Mouse (Mus musculus) hindbrain, embryonic 11.5 days (tissue): ENCODE data around the gene Usp37. TPM values are rescaled to one million over a fixed set of nuclear protein-coding genes. Genes with fewer than 3 reads are reported as not detected.
A peak's percentile ranks its signal among the peaks of the same experiment; 100 is the strongest.
"Not testable (repeated sequence)": the region's sequence is repeated elsewhere in the genome, so short reads cannot be mapped to it uniquely, and the experiment has no call there.

Experiments
- ATAC-seq: fragments of 200-750 bp; cut with Nextera tagmentation; 2 replicates; pipeline ENCODE4 v1.8.0; 2017; ENCODE audit warnings: mild to moderate bottlenecking, moderate TSS enrichment, moderate library complexity; ENCODE audit not compliant: low FRiP score
- DNase-seq: peaks from one replicate; pipeline ENCODE4 v3.0.0-alpha.2; 2015; ENCODE audit warnings: low spot score
- H3K27ac ChIP-seq: fragments of 300-500 bp; sonication (generic); 2 replicates; pipeline ENCODE4 v1.5.1; 2014; ENCODE audit warnings: mild to moderate bottlenecking, low read depth, low read length
- H3K27me3 ChIP-seq: fragments of 300-500 bp; sonication (generic); 2 replicates; pipeline ENCODE4 v1.6.1; 2014; ENCODE audit warnings: mild to moderate bottlenecking, low read length, moderate library complexity, mixed read lengths; ENCODE audit not compliant: control insufficient read depth, insufficient read depth
- H3K36me3 ChIP-seq: fragments of 300-500 bp; sonication (generic); 2 replicates; pipeline ENCODE4 v1.6.1; 2014; ENCODE audit warnings: mild to moderate bottlenecking, low read length, moderate library complexity, mixed read lengths; ENCODE audit not compliant: control insufficient read depth, insufficient read depth
- H3K4me1 ChIP-seq: fragments of 300-500 bp; sonication (generic); replicated peaks from 2 replicates; pipeline ENCODE4 v1.6.1; 2014; ENCODE audit warnings: low read length, mixed read lengths; ENCODE audit not compliant: control insufficient read depth, insufficient read depth
- H3K4me2 ChIP-seq: fragments of 300-500 bp; sonication (generic); replicated peaks from 2 replicates; pipeline ENCODE4 v1.6.1; 2014; ENCODE audit warnings: mild to moderate bottlenecking, low read depth, low read length
- H3K4me3 ChIP-seq: fragments of 300-500 bp; sonication (generic); 2 replicates; pipeline ENCODE4 v1.5.1; 2014; ENCODE audit warnings: low read depth, low read length
- H3K9ac ChIP-seq: fragments of 300-500 bp; sonication (generic); 2 replicates; pipeline ENCODE4 v1.6.1; 2014; ENCODE audit warnings: low read depth, low read length
- H3K9me3 ChIP-seq: fragments of 300-500 bp; sonication (generic); 2 replicates; pipeline ENCODE4 v1.6.1; 2016; ENCODE audit warnings: low read length; ENCODE audit not compliant: control insufficient read depth
- WGBS: fragments of 180-500 bp; shearing (Covaris S2); extraction: QIAGEN DNeasy Blood & Tissue Kit; methylation state at CpG from one replicate; pipeline ENCODE4 v1.1.7; 2014; 5-methylcytosine and 5-hydroxymethylcytosine counted together
- polyA plus RNA-seq: library from polyadenylated mRNA; unstranded; fragments of >200 nt; fragmentation: Nextera tagmentation; extraction: Ambion mirVana; gene quantifications from 2 replicates; pipeline ENCODE4 v1.2.1, GENCODE M21; 2014

The Usp37 gene
- polyA plus RNA-seq, 1 experiment from 2014 or later, result 45.8 TPM

- peak; percentile 27 for DNase-seq
- no peak within 1 kb of the TSS for H3K9ac ChIP-seq
- no peak within 1 kb of the TSS for H3K27ac ChIP-seq
- no peak for ATAC-seq
- H3K4me2 ChIP-seq, result no peak within 1 kb of the TSS
- H3K4me1 ChIP-seq, result peaks cover 2% of the 10 kb centered on the region; the same call in 1 of the 2 replicates
- no peak within 1 kb of the TSS for H3K4me3 ChIP-seq
- no peaks in the 10 kb centered on the region for H3K9me3 ChIP-seq
- H3K27me3 ChIP-seq, result no peaks in the 10 kb centered on the region
- no peaks in the 10 kb centered on the region for H3K36me3 ChIP-seq
- WGBS, result 10% methylated on average over 6 of the region's 6 CpGs
Observed at GRCm38 (mm10) chr1:74542451-74542961, 1.6 kb downstream of the Usp37 start, which contains the start of gene Plcd4. TSS of gene Plcd4 (plus strand) at chr1:74542888.

DNA sequence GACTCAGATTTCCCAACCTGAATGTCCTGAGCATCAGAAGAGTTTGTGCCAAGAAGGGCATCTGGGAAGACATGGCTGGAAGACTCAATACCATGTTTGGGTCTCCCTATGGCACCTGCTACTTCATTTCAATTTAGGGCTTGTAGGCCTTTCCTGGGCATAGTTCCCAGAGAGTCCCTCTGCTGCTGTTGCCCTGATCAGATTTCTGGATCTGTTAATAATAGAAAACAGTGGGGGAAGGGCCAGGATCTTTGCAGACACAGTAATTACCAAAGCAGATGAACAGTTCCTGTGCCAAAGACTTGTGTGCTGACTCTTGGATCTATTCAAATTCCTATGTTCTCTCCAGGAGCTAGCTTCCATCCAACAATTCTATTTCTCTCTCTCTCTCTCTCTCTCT, 5.4 kb downstream of the Usp37 start:
- no peak overlapping the region for H3K4me2 ChIP-seq
- no peaks in the 10 kb centered on the region for H3K27me3 ChIP-seq
- no peak overlapping the region for H3K27ac ChIP-seq
- no peaks in the 10 kb centered on the region for H3K9me3 ChIP-seq
- H3K9ac ChIP-seq, result no peak overlapping the region
- no peak for DNase-seq
- ATAC-seq, result no peak
- H3K4me1 ChIP-seq, result peaks cover 2% of the 10 kb centered on the region; the same call in 1 of the 2 replicates
- no peak overlapping the region for H3K4me3 ChIP-seq
- no peaks in the 10 kb centered on the region for H3K36me3 ChIP-seq

- Histone ChIP-seq H3K27ac (no peak overlapping the region), H3K4me2 (no peak overlapping the region), H3K4me1 (no peaks in the 10 kb centered on the region), H3K9ac (no peak overlapping the region), H3K27me3 (no peaks in the 10 kb centered on the region), H3K9me3 (no peaks in the 10 kb centered on the region), H3K4me3 (no peak overlapping the region), H3K36me3 (peaks cover 20% of the 10 kb centered on the region)
- WGBS, result 92% methylated on average over 7 of the region's 7 CpGs
- DNase-seq (no peak), ATAC-seq (no peak)
Observed at GRCm38 (mm10) chr1:74528589-74528988, 15.5 kb downstream of the Usp37 start.

GRCm38 (mm10) chr1:74524746-74525145, 19.3 kb downstream of the Usp37 start:
- no peak overlapping the region for H3K27ac ChIP-seq
- no peak overlapping the region for H3K9ac ChIP-seq
- H3K4me1 ChIP-seq, result no peaks in the 10 kb centered on the region
- no peak overlapping the region for H3K4me3 ChIP-seq
- DNase-seq (no peak), ATAC-seq (no peak)
- H3K27me3 ChIP-seq, result no peaks in the 10 kb centered on the region
- H3K4me2 ChIP-seq, result no peak overlapping the region
- WGBS, result 89% methylated on average over 4 of the region's 4 CpGs
- peaks cover 13% of the 10 kb centered on the region for H3K36me3 ChIP-seq
- H3K9me3 ChIP-seq, result no peaks in the 10 kb centered on the region

DNA sequence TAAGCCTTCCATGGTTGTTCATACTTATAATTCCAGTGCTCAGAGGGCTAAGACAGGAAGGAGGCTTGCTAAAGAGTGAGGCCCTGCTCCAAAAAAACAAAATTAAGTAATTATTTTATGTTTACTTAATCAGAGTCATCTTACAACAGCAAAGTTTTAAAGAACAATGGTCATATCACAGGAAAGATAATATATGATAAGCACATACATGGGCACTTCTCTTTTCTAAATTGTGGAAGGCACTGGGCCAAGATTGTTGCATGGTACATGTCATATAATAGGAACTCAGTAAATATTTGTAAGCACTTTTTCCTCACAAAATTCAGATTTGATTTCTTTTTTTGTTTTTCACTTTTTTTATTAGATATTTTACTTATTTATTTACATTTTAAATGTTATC, 24.2 kb downstream of the Usp37 start:
- H3K27me3 ChIP-seq, result no peaks in the 10 kb centered on the region
- H3K36me3 ChIP-seq, result peaks cover 4% of the 10 kb centered on the region
- no peak for DNase-seq
- no peaks in the 10 kb centered on the region for H3K9me3 ChIP-seq
- H3K27ac ChIP-seq, result no peak overlapping the region
- H3K4me3 ChIP-seq, result no peak overlapping the region
- H3K9ac ChIP-seq, result no peak overlapping the region
- no peaks in the 10 kb centered on the region for H3K4me1 ChIP-seq
- ATAC-seq, result no peak
- no peak overlapping the region for H3K4me2 ChIP-seq

DNA sequence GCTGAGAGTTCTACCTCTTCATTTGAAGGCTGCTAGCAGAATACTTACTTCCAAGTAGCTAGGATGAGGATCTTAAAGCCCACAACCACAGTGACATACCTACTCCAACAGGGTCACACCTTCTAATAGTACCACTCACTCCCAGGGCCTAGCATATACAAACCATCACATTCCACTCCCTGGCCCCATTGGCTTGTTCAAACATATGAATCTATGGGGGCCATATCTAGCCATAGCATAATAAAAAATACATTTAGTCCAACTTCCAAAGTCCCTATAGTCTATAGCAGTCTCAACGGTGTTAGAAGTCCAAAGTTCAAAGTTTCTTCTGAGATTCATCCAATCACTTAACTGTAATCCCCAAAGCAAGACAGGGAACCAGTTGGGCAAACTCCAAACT, 31.1 kb downstream of the Usp37 start:
- not testable (repeated sequence) for H3K4me3 ChIP-seq, H3K27ac ChIP-seq, ATAC-seq, H3K9me3 ChIP-seq, H3K4me2 ChIP-seq, H3K36me3 ChIP-seq, DNase-seq, H3K27me3 ChIP-seq, H3K9ac ChIP-seq, H3K4me1 ChIP-seq
- WGBS, result 94% methylated on average over 1 of the region's 1 CpGs

DNA sequence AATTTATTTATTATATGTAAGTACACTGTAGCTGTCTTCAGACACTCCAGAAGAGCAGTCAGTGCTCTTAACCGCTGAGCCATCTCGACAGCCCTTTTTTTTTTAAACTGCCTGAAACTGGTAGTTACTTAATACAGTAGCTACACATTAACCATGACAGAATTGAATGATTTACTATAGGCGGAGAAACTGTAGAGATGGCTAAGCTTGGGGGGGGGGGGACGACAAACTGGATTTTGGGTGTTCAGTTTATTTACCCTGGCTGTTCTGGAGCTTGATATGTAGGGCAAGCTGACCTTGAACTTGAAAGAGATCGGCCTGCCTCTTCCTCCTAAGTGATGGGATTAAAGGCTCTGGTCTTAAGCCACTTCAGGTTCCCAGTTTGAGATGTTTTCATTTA, 32.8 kb downstream of the Usp37 start:
- DNase-seq (no peak), ATAC-seq (no peak)
- no peak overlapping the region for H3K4me3 ChIP-seq
- H3K27me3 ChIP-seq, result no peaks in the 10 kb centered on the region
- no peaks in the 10 kb centered on the region for H3K9me3 ChIP-seq
- H3K27ac ChIP-seq, result no peak overlapping the region
- 94% methylated on average over 5 of the region's 5 CpGs for WGBS
- no peak overlapping the region for H3K9ac ChIP-seq
- 0 out of 2 replicates have a peak, but pooled peaks cover 3% of the 10 kb centered on the region for H3K4me1 ChIP-seq
- H3K36me3 ChIP-seq, result no peaks in the 10 kb centered on the region
- H3K4me2 ChIP-seq, result no peak overlapping the region

DNA sequence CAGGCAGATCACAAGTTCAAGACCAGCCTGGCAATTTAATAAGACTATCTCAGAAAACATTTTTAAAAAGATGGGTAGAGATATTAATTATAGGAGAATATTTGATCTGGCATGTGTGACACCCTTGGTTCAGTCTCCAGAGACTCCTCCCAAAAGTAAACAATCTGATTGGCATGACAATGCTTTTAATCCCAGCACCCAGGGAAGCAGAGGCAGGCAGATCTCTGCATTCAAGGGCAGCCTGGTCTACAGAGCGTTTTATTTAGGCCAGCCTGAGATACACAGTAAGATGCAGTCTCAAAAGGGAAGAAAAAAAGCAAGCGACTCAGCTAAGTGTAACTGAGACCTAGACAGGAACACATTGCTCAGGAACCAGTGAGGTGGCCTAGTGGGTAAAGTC, 36.3 kb downstream of the Usp37 start:
- Histone ChIP-seq H3K4me3 (no peak overlapping the region; the same call in 1 of the 2 replicates), H3K9ac (no peak overlapping the region), H3K27ac (no peak overlapping the region), H3K27me3 (no peaks in the 10 kb centered on the region), H3K4me2 (no peak overlapping the region; the same call in 1 of the 2 replicates), H3K4me1 (0 out of 2 replicates have a peak, but pooled peaks cover 3% of the 10 kb centered on the region), H3K36me3 (no peaks in the 10 kb centered on the region), H3K9me3 (no peaks in the 10 kb centered on the region)
- ATAC-seq (no peak), DNase-seq (no peak)
- 95% methylated on average over 2 of the region's 2 CpGs for WGBS

- peak; percentile 64 for ATAC-seq
- no peaks in the 10 kb centered on the region for H3K27me3 ChIP-seq
- H3K9ac ChIP-seq, result peak overlapping the region; percentile 89
- H3K27ac ChIP-seq, result peak overlapping the region; percentile 94
- peak overlapping the region; percentile 51 for H3K4me2 ChIP-seq
- no peaks in the 10 kb centered on the region for H3K9me3 ChIP-seq
- under 1% methylated on average over 30 of the region's 34 CpGs for WGBS
- H3K36me3 ChIP-seq, result no peaks in the 10 kb centered on the region
- H3K4me1 ChIP-seq, result 0 out of 2 replicates have a peak, but pooled peaks cover 3% of the 10 kb centered on the region
- peak; percentile 87 for DNase-seq
- peak overlapping the region; percentile 93 for H3K4me3 ChIP-seq
Observed at GRCm38 (mm10) chr1:74506471-74506881, 37.6 kb downstream of the Usp37 start.
